ENCODE assay signal across 17 mouse cellular contexts in the genomic region with DNA sequence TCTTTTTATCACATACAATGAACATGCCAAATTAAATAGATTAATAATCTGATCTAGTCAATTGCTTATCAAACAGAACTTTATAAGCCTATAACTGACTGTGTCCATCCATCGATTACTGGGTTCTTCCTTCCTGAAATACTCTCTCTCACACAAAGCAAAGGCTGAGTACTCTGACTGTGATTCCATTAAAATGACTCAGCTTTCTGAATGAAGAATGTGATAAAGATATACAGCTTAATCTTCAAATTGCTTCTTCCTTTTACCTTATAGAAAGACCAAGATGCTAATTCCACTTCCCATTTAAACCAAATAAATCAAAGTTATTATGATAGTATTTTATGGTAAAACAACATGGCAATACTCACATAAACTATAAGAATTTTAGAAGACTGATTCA.
DNase-seq lines count a peak whose midpoint lies in the region; ATAC-seq and TF ChIP-seq lines count a peak whose summit lies in the region.
"Had no signal": no experiment of that assay in that cellular context is flagged by ENCODE, and none has a peak within 500 bp of the region (broad histone marks: within the 10 kb centered on the region; RNA-seq: fewer than 3 reads in every experiment).

No protein-coding gene starts in this region.

- no peak overlapping the region for H3K4me3 ChIP-seq in forebrain, embryonic 15.5 days
- no peak overlapping the region for H3K4me3 ChIP-seq in forebrain, embryonic 12.5 days (replicated peaks)
- H3K4me3 ChIP-seq in liver, embryonic 12.5 days: no peak overlapping the region
- no peak overlapping the region for H3K4me3 ChIP-seq in liver, postnatal 0 days (ENCODE audit: low read depth, low read length)
- H3K4me3 ChIP-seq in ES-E14 (ENCODE audit: insufficient read depth in 1 of 2, low read depth in 1 of 2, low read length in 2 of 2, poor library complexity in 1 of 2, severe bottlenecking in 1 of 2): no peak overlapping the region
- H3K4me3 ChIP-seq: embryonic facial prominence, embryonic 13.5 days; gastrocnemius, adult 2 months; heart, embryonic 15.5 days; hindbrain, embryonic 13.5 days had no signal

- H3K9ac ChIP-seq in forebrain, embryonic 15.5 days (replicated peaks): no peak overlapping the region
- no peak overlapping the region for H3K9ac ChIP-seq in forebrain, embryonic 12.5 days
- H3K9ac ChIP-seq in liver, embryonic 12.5 days: no peak overlapping the region
- H3K9ac ChIP-seq in liver, postnatal 0 days (replicated peaks): no peak overlapping the region
- H3K9ac ChIP-seq in ES-E14 (ENCODE audit: insufficient read depth, low read depth, low read length, poor library complexity, severe bottlenecking): no peak overlapping the region
- H3K9ac ChIP-seq: embryonic facial prominence, embryonic 13.5 days; heart, embryonic 15.5 days; hindbrain, embryonic 13.5 days had no signal

- no peak for DNase-seq in liver, postnatal 0 days
- DNase-seq in ES-E14 (ENCODE audit: low read depth, low spot score): no peak
- peak; percentile 25 for DNase-seq in c-Kit-positive CD71-positive TER-119-positive erythroid progenitor cells, embryonic 14.5 days (ENCODE audit: low spot score)
- no peak for DNase-seq in heart, adult 9 months (ENCODE audit: low spot score in 2 of 2)
- DNase-seq: gastrocnemius, adult 2 months; gastrocnemius, postnatal 25 days; heart, postnatal 14 days had no signal

- H3K9me3 ChIP-seq in forebrain, embryonic 15.5 days: no peaks in the 10 kb centered on the region
- no peaks in the 10 kb centered on the region for H3K9me3 ChIP-seq in forebrain, embryonic 12.5 days
- H3K9me3 ChIP-seq in liver, embryonic 12.5 days (replicated peaks): no peaks in the 10 kb centered on the region
- no peaks in the 10 kb centered on the region for H3K9me3 ChIP-seq in liver, postnatal 0 days (ENCODE audit: low read length)
- H3K9me3 ChIP-seq in ES-E14 (ENCODE audit: control insufficient read depth, insufficient read depth, low read depth, low read length): no peaks in the 10 kb centered on the region
- H3K9me3 ChIP-seq: embryonic facial prominence, embryonic 13.5 days; G1E; heart, embryonic 15.5 days; hindbrain, embryonic 13.5 days had no signal

- in situ Hi-C loops in ES-E14 (cut with MboI; ENCODE audit: low sequenced_read_pairs in 2 of 2, unreplicated experiment in 2 of 2): no loop called here

- no peaks in the 10 kb centered on the region for H3K36me3 ChIP-seq in forebrain, embryonic 15.5 days
- no peaks in the 10 kb centered on the region for H3K36me3 ChIP-seq in forebrain, embryonic 12.5 days (replicated peaks)
- H3K36me3 ChIP-seq in liver, embryonic 12.5 days: no peaks in the 10 kb centered on the region
- H3K36me3 ChIP-seq in liver, postnatal 0 days (replicated peaks; ENCODE audit: insufficient read depth, low read length): no peaks in the 10 kb centered on the region
- no peaks in the 10 kb centered on the region for H3K36me3 ChIP-seq in ES-E14 (ENCODE audit: control insufficient read depth, insufficient read depth, low read length, poor library complexity, severe bottlenecking)
- H3K36me3 ChIP-seq: heart, embryonic 15.5 days had no signal

- H3K4me1 ChIP-seq in forebrain, embryonic 15.5 days: peaks cover 12% of the 10 kb centered on the region
- peaks cover 13% of the 10 kb centered on the region for H3K4me1 ChIP-seq in forebrain, embryonic 12.5 days
- peaks cover 47% of the 10 kb centered on the region for H3K4me1 ChIP-seq in liver, embryonic 12.5 days
- H3K4me1 ChIP-seq in liver, postnatal 0 days (ENCODE audit: insufficient read depth): peaks cover 3% of the 10 kb centered on the region; the same call in 1 of the 2 replicates
- H3K4me1 ChIP-seq in ES-E14 (ENCODE audit: control insufficient read depth in 2 of 2, insufficient read depth in 2 of 2, low read length in 2 of 2, poor library complexity in 1 of 2): peaks cover 10 to 11% of the 10 kb centered on the region in 2 experiments; a peak in 3 of 4 replicates
- H3K4me1 ChIP-seq: heart, embryonic 15.5 days had no signal

- 20% methylated on average over 1 of the region's 1 CpGs for WGBS in forebrain, embryonic 15.5 days
- WGBS in forebrain, embryonic 12.5 days: 25% methylated on average over 1 of the region's 1 CpGs
- WGBS in liver, embryonic 12.5 days (ENCODE audit: insufficient replicate concordance): 64% methylated on average over 1 of the region's 1 CpGs
- WGBS in liver, postnatal 0 days (ENCODE audit: insufficient replicate concordance): 61% methylated on average over 1 of the region's 1 CpGs

- ATAC-seq in forebrain, embryonic 15.5 days (replicated peaks): no peak
- ATAC-seq in forebrain, embryonic 12.5 days (ENCODE audit: low FRiP score): no peak
- no peak for ATAC-seq in liver, embryonic 12.5 days
- no peak for ATAC-seq in liver, postnatal 0 days
- ATAC-seq: activated CD4-positive, CD25-positive, alpha-beta regulatory T cell, adult 4 months had no signal

- peak overlapping the region; percentile 59; the same call in 1 of the 2 replicates for H3K27ac ChIP-seq in forebrain, embryonic 15.5 days (replicated peaks)
- H3K27ac ChIP-seq in forebrain, embryonic 12.5 days: no peak overlapping the region
- H3K27ac ChIP-seq in liver, embryonic 12.5 days: 0 out of 2 replicates have a peak overlapping the region, but pooled peaks have one; percentile 23
- no peak overlapping the region for H3K27ac ChIP-seq in liver, postnatal 0 days (ENCODE audit: low read depth)
- peak overlapping the region; percentile 31; the same call in 1 of the 2 replicates for H3K27ac ChIP-seq in ES-E14 (ENCODE audit: insufficient read depth, low read depth, low read length, poor library complexity, severe bottlenecking)
- H3K27ac ChIP-seq: embryonic facial prominence, embryonic 13.5 days; gastrocnemius, adult 2 months; heart, embryonic 15.5 days had no signal

- H3K27me3 ChIP-seq in forebrain, embryonic 15.5 days: no peaks in the 10 kb centered on the region
- peaks cover 25% of the 10 kb centered on the region for H3K27me3 ChIP-seq in forebrain, embryonic 12.5 days
- no peaks in the 10 kb centered on the region for H3K27me3 ChIP-seq in liver, embryonic 12.5 days (replicated peaks)
- no peaks in the 10 kb centered on the region for H3K27me3 ChIP-seq in liver, postnatal 0 days (ENCODE audit: insufficient read depth, low read length)
- H3K27me3 ChIP-seq: embryonic facial prominence, embryonic 13.5 days; heart, embryonic 15.5 days; hindbrain, embryonic 13.5 days; Patski had no signal

- no peak for TF ChIP-seq EP300 in liver, postnatal 0 days (IDR thresholded peaks at IDR 0.05; ENCODE audit: low read depth)

- no peak overlapping the region for H3K4me2 ChIP-seq in forebrain, embryonic 15.5 days (replicated peaks)
- H3K4me2 ChIP-seq in forebrain, embryonic 12.5 days: no peak overlapping the region
- H3K4me2 ChIP-seq in liver, embryonic 12.5 days: no peak overlapping the region
- no peak overlapping the region for H3K4me2 ChIP-seq in liver, postnatal 0 days (ENCODE audit: low read depth, low read length)
- H3K4me2 ChIP-seq: embryonic facial prominence, embryonic 13.5 days; heart, embryonic 11.5 days; heart, embryonic 15.5 days; hindbrain, embryonic 13.5 days had no signal

- no peak for TF ChIP-seq CTCF in liver, postnatal 0 days (IDR thresholded peaks at IDR 0.05; ENCODE audit: low read depth)

TF ChIP-seq in ES-E14, 5 proteins besides CTCF, POLR2A, EP300 and RAD21:
- TF ChIP-seq ZC3H11A (IDR thresholded peaks at IDR 0.05; ENCODE audit: borderline replicate concordance, low read depth, low read length) (no peak), MAFK (IDR thresholded peaks at IDR 0.05; ENCODE audit: insufficient read depth, low read depth, low read length) (0 out of 2 replicates have a peak, but pooled peaks have one; percentile 16)

Comparison
In these comparisons a context has a peak if more than half of its experiments do, and no peak if none do; other contexts are left out.
1. H3K27ac ChIP-seq: peak in forebrain, embryonic 15.5 days (single experiment), liver, embryonic 12.5 days (single experiment) and ES-E14 (single experiment); none in forebrain, embryonic 12.5 days (single experiment) and liver, postnatal 0 days (single experiment).